Mouse (Mus musculus) midbrain, embryonic 14.5 days (tissue): ENCODE measurements around the gene Leap2. TPM values are rescaled to one million over a fixed set of nuclear protein-coding genes. Genes with fewer than 3 reads are reported as not detected.

Experiments used
- ATAC-seq: fragments of 200-750 bp; cut with Nextera tagmentation; 2 replicates; pipeline ENCODE4 v1.8.0; 2017; ENCODE audit warnings: moderate number of reproducible peaks, moderate library complexity; ENCODE audit not compliant: low FRiP score, low TSS enrichment
- DNase-seq: peaks from one replicate; pipeline ENCODE4 v3.0.0-alpha.2; 2015
- H3K27ac ChIP-seq: fragments of 300-500 bp; sonication (generic); replicated peaks from 2 replicates; pipeline ENCODE4 v1.5.1; 2014; ENCODE audit warnings: mild to moderate bottlenecking, low read depth, low read length, moderate library complexity
- H3K27me3 ChIP-seq: fragments of 300-500 bp; sonication (generic); 2 replicates; pipeline ENCODE4 v1.6.1; 2014; ENCODE audit warnings: low read length, control low read depth, mixed read lengths; ENCODE audit not compliant: control insufficient read depth, insufficient read depth
- H3K36me3 ChIP-seq: fragments of 300-500 bp; sonication (generic); 2 replicates; pipeline ENCODE4 v1.6.1; 2014; ENCODE audit warnings: low read length, control low read depth; ENCODE audit not compliant: control insufficient read depth, insufficient read depth
- H3K4me1 ChIP-seq: fragments of 300-500 bp; sonication (generic); 2 replicates; pipeline ENCODE4 v1.6.1; 2014; ENCODE audit warnings: mild to moderate bottlenecking, antibody characterized with exemption, low read length, control low read depth; ENCODE audit not compliant: control insufficient read depth, insufficient read depth
- H3K4me2 ChIP-seq: fragments of 300-500 bp; sonication (generic); 2 replicates; pipeline ENCODE4 v1.6.1; 2014; ENCODE audit warnings: mild to moderate bottlenecking, low read length, moderate library complexity
- H3K4me3 ChIP-seq: fragments of 300-500 bp; sonication (generic); replicated peaks from 2 replicates; pipeline ENCODE4 v1.5.1; 2014; ENCODE audit warnings: low read depth, low read length
- H3K9ac ChIP-seq: fragments of 300-500 bp; sonication (generic); replicated peaks from 2 replicates; pipeline ENCODE4 v1.6.1; 2014; ENCODE audit warnings: mild to moderate bottlenecking, low read length, moderate library complexity
- H3K9me3 ChIP-seq: fragments of 300-500 bp; sonication (generic); 2 replicates; pipeline ENCODE4 v1.6.1; 2016; ENCODE audit warnings: low read length, control low read depth, mixed read lengths; ENCODE audit not compliant: control insufficient read depth
- WGBS: fragments of 180-500 bp; shearing (Covaris S2); extraction: QIAGEN DNeasy Blood & Tissue Kit; methylation state at CpG from one replicate; pipeline ENCODE4 v1.1.7; 2014; 5-methylcytosine and 5-hydroxymethylcytosine counted together
- polyA plus RNA-seq: library from polyadenylated mRNA; unstranded; fragments of >200 nt; fragmentation: Nextera tagmentation; extraction: Ambion mirVana; gene quantifications from 2 replicates; pipeline ENCODE4 v1.2.1, GENCODE M21; 2014

The Leap2 gene
- polyA plus RNA-seq, 1 experiment from 2014 or later = not detected

GRCm38 (mm10) chr11:53425251-53425650 lies 2.3 kb upstream of the Leap2 start:
- no peaks in the 10 kb centered on the region for H3K27me3 ChIP-seq
- no peak for DNase-seq
- ATAC-seq = no peak
- H3K36me3 ChIP-seq = peaks cover 31% of the 10 kb centered on the region
- 80% methylated on average over 3 of the region's 3 CpGs for WGBS
- peaks cover 5% of the 10 kb centered on the region for H3K4me1 ChIP-seq
- H3K4me3 ChIP-seq = no peak overlapping the region
- H3K9ac ChIP-seq = no peak overlapping the region
- H3K27ac ChIP-seq = no peak overlapping the region
- no peaks in the 10 kb centered on the region for H3K9me3 ChIP-seq
- H3K4me2 ChIP-seq = no peak overlapping the region

GRCm38 (mm10) chr11:53424826-53425225 lies 1.9 kb upstream of the Leap2 start:
- Histone ChIP-seq H3K27me3 (no peaks in the 10 kb centered on the region), H3K4me2 (no peak overlapping the region), H3K27ac (no peak overlapping the region), H3K9ac (no peak overlapping the region), H3K4me1 (peaks cover 4% of the 10 kb centered on the region), H3K36me3 (peaks cover 34% of the 10 kb centered on the region), H3K9me3 (no peaks in the 10 kb centered on the region), H3K4me3 (no peak overlapping the region)
- DNase-seq = no peak
- 70% methylated on average over 2 of the region's 2 CpGs for WGBS
- ATAC-seq = no peak

GRCm38 (mm10) chr11:53418048-53418447 lies 4.9 kb downstream of the Leap2 start:
- Histone ChIP-seq H3K4me2 (no peak overlapping the region), H3K4me1 (no peaks in the 10 kb centered on the region), H3K27ac (no peak overlapping the region), H3K27me3 (no peaks in the 10 kb centered on the region), H3K4me3 (no peak overlapping the region), H3K36me3 (peaks cover 77% of the 10 kb centered on the region), H3K9me3 (no peaks in the 10 kb centered on the region), H3K9ac (no peak overlapping the region)
- DNase-seq (no peak), ATAC-seq (no peak)

- WGBS = 96% methylated on average over 4 of the region's 4 CpGs
- H3K27ac ChIP-seq = no peak overlapping the region
- ATAC-seq = no peak
Observed at GRCm38 (mm10) chr11:53413871-53414270, 9.1 kb downstream of the Leap2 start.

GRCm38 (mm10) chr11:53411738-53412137 lies 11.2 kb downstream of the Leap2 start:
- ATAC-seq (no peak), DNase-seq (peak; percentile 65)
- H3K36me3 ChIP-seq = peaks cover 95% of the 10 kb centered on the region

More at GRCm38 (mm10) chr11:53413871-53414270, 9.1 kb downstream of the Leap2 start:
- Histone ChIP-seq H3K9ac (no peak overlapping the region), H3K4me1 (no peaks in the 10 kb centered on the region), H3K4me2 (no peak overlapping the region), H3K4me3 (no peak overlapping the region), H3K27me3 (no peaks in the 10 kb centered on the region), H3K36me3 (peaks cover 95% of the 10 kb centered on the region), H3K9me3 (no peaks in the 10 kb centered on the region)
- DNase-seq = no peak

GRCm38 (mm10) chr11:53403638-53404037 lies 19.3 kb downstream of the Leap2 start:
- Histone ChIP-seq H3K36me3 (peaks cover 89% of the 10 kb centered on the region), H3K4me1 (no peaks in the 10 kb centered on the region), H3K4me2 (no peak overlapping the region), H3K9me3 (no peaks in the 10 kb centered on the region), H3K9ac (no peak overlapping the region), H3K4me3 (no peak overlapping the region), H3K27ac (no peak overlapping the region), H3K27me3 (no peaks in the 10 kb centered on the region)
- DNase-seq = no peak
- no peak for ATAC-seq
- WGBS = 88% methylated on average over 1 of the region's 1 CpGs

More at GRCm38 (mm10) chr11:53411738-53412137, 11.2 kb downstream of the Leap2 start:
- no peak overlapping the region for H3K27ac ChIP-seq
- no peak overlapping the region for H3K4me3 ChIP-seq
- H3K4me2 ChIP-seq = no peak overlapping the region
- H3K9me3 ChIP-seq = no peaks in the 10 kb centered on the region
- H3K4me1 ChIP-seq = no peaks in the 10 kb centered on the region
- no peak overlapping the region for H3K9ac ChIP-seq
- H3K27me3 ChIP-seq = no peaks in the 10 kb centered on the region

GRCm38 (mm10) chr11:53393856-53394255 lies 29.1 kb downstream of the Leap2 start:
- H3K4me3 ChIP-seq = no peak overlapping the region
- no peaks in the 10 kb centered on the region for H3K27me3 ChIP-seq
- H3K27ac ChIP-seq = no peak overlapping the region
- no peaks in the 10 kb centered on the region for H3K4me1 ChIP-seq
- no peaks in the 10 kb centered on the region for H3K9me3 ChIP-seq
- 98% methylated on average over 1 of the region's 1 CpGs for WGBS
- no peak overlapping the region for H3K4me2 ChIP-seq
- peaks cover 56% of the 10 kb centered on the region for H3K36me3 ChIP-seq
- no peak overlapping the region for H3K9ac ChIP-seq
- DNase-seq (no peak), ATAC-seq (no peak)

- Histone ChIP-seq H3K4me3 (no peak overlapping the region), H3K4me2 (no peak overlapping the region), H3K27me3 (no peaks in the 10 kb centered on the region), H3K36me3 (peaks cover 24% of the 10 kb centered on the region), H3K27ac (no peak overlapping the region), H3K4me1 (no peaks in the 10 kb centered on the region), H3K9ac (no peak overlapping the region), H3K9me3 (no peaks in the 10 kb centered on the region)
- ATAC-seq (no peak), DNase-seq (no peak)
- WGBS = 97% methylated on average over 2 of the region's 2 CpGs
Observed at GRCm38 (mm10) chr11:53383758-53384428, 39.1 kb downstream of the Leap2 start.

GRCm38 (mm10) chr11:53378918-53379317 lies 44.1 kb downstream of the Leap2 start:
- no peak for ATAC-seq
- H3K36me3 ChIP-seq = peaks cover 38% of the 10 kb centered on the region

More at GRCm38 (mm10) chr11:53378918-53379317, 44.1 kb downstream of the Leap2 start:
- no peak overlapping the region for H3K27ac ChIP-seq
- no peak overlapping the region for H3K4me2 ChIP-seq
- no peak overlapping the region for H3K4me3 ChIP-seq
- no peaks in the 10 kb centered on the region for H3K27me3 ChIP-seq
- H3K4me1 ChIP-seq = no peaks in the 10 kb centered on the region
- H3K9me3 ChIP-seq = no peaks in the 10 kb centered on the region
- 95% methylated on average over 1 of the region's 1 CpGs for WGBS
- H3K9ac ChIP-seq = no peak overlapping the region
- no peak for DNase-seq
